8 mouse cellular contexts compared by ENCODE assay signal in genomic region chr15:12431684-12432083, GRCm38 (mm10).
DNase-seq lines count a peak whose midpoint lies in the region.
"Had no signal": no experiment of that assay in that cellular context is flagged by ENCODE, and none has a peak within 500 bp of the region (broad histone marks: within the 10 kb centered on the region; RNA-seq: fewer than 3 reads in every experiment).

No protein-coding gene starts in this region.

- H3K27ac ChIP-seq in heart, embryonic 10.5 days, result no peak overlapping the region
- H3K27ac ChIP-seq: lung, embryonic 15.5 days had no signal

- no peaks in the 10 kb centered on the region for H3K9me3 ChIP-seq in heart, embryonic 10.5 days
- H3K9me3 ChIP-seq: lung, embryonic 15.5 days had no signal

- 54% methylated on average over 7 of the region's 7 CpGs for WGBS in heart, embryonic 10.5 days

- intact Hi-C loops in heart, postnatal 14 days (cut with DNase I), result no loop called here

- peak; percentile 53 to 68 for DNase-seq in heart, adult 9 months (ENCODE audit: low spot score in 2 of 2)
- no peak for DNase-seq in heart, embryonic 10.5 days (ENCODE audit: low spot score)
- peak; percentile 53 for DNase-seq in urinary bladder, postnatal 14 days (ENCODE audit: low spot score)
- DNase-seq in urinary bladder, postnatal 10 days (ENCODE audit: low spot score), result no peak
- DNase-seq in heart, postnatal 14 days, result peak; percentile 29 to 45
- DNase-seq in thymus, postnatal 4 days, result no peak
- DNase-seq in layer of hippocampus, adult 9-10 months (ENCODE audit: low spot score), result no peak

- no peaks in the 10 kb centered on the region for H3K27me3 ChIP-seq in heart, embryonic 10.5 days (ENCODE audit: insufficient read depth, poor library complexity, severe bottlenecking)
- H3K27me3 ChIP-seq: lung, embryonic 15.5 days had no signal

- peaks cover 25% of the 10 kb centered on the region for H3K4me1 ChIP-seq in heart, embryonic 10.5 days

- H3K36me3 ChIP-seq in heart, embryonic 10.5 days, result no peaks in the 10 kb centered on the region
- H3K36me3 ChIP-seq: lung, embryonic 15.5 days had no signal

- no peak overlapping the region for H3K4me3 ChIP-seq in heart, embryonic 10.5 days
- H3K4me3 ChIP-seq: lung, embryonic 15.5 days had no signal

Comparison
In these comparisons a context has a peak if more than half of its experiments do, and no peak if none do; other contexts are left out.
1. DNase-seq: peak in heart, adult 9 months (2 of 2), urinary bladder, postnatal 14 days (single experiment) and heart, postnatal 14 days (2 of 2); none in heart, embryonic 10.5 days (single experiment), urinary bladder, postnatal 10 days (single experiment), thymus, postnatal 4 days (single experiment) and layer of hippocampus, adult 9-10 months (single experiment).